Mouse (Mus musculus) gastrocnemius, adult 18-20 months (tissue): ENCODE measurements around the gene Whrn. TPM values are rescaled to one million over a fixed set of nuclear protein-coding genes. Genes with fewer than 3 reads are reported as not detected.
A peak's percentile ranks its signal among the peaks of the same experiment; 100 is the strongest.

Experiments
- DNase-seq: peaks from one replicate; pipeline ENCODE4 v3.0.0; 2021; ENCODE audit warnings: low spot score
- long read RNA-seq, 2 experiments: library from polyadenylated mRNA; stranded (forward); transcript quantifications; one replicate each; pipeline ENCODE4 v2.0.0; 2021
- total RNA-seq, 2 experiments: library from RNA; stranded (reverse); gene quantifications; 2 replicates each; pipeline ENCODE4 v1.2.3; 2021

Whrn gene
- 1 to 10 TPM; 5.5 to 6.5 TPM for total RNA-seq
- long read RNA-seq, experiment 1, full-length matches to known transcripts = 6 of 8 reads
- long read RNA-seq, experiment 1, partial matches to known transcripts = 1 of 8 reads
- long read RNA-seq, experiment 1, other reads (novel, unspliced or antisense) = 1 of 8 reads
- long read RNA-seq, experiment 2, full-length matches to known transcripts = 7 of 11 reads
- long read RNA-seq, experiment 2, partial matches to known transcripts = 2 of 11 reads
- long read RNA-seq, experiment 2, other reads (novel, unspliced or antisense) = 2 of 11 reads

GRCm38 (mm10) chr4:63495915-63496278 is at the start of gene Whrn:
TSS of gene Whrn (minus strand) at chr4:63495991.
- DNase-seq = peak; percentile 64

GRCm38 (mm10) chr4:63545231-63545958 is 49.6 kb upstream of the Whrn start:
- no peak for DNase-seq

- peak; percentile 95 for DNase-seq
Observed at GRCm38 (mm10) chr4:63544494-63545230, 48.9 kb upstream of the Whrn start, which contains the start of gene Atp6v1g1. TSS of gene Atp6v1g1 (plus strand) at chr4:63544772.

GRCm38 (mm10) chr4:63543746-63544493 is 48.1 kb upstream of the Whrn start:
- no peak for DNase-seq

- DNase-seq = peak; percentile 54
Observed at GRCm38 (mm10) chr4:63542209-63542608, 46.4 kb upstream of the Whrn start.

- no peak for DNase-seq
Observed at GRCm38 (mm10) chr4:63537602-63538001, 41.8 kb upstream of the Whrn start.

- DNase-seq = no peak
Observed at GRCm38 (mm10) chr4:63530409-63530808, 34.6 kb upstream of the Whrn start.

GRCm38 (mm10) chr4:63528946-63529345 is 33.2 kb upstream of the Whrn start:
- DNase-seq = no peak

- DNase-seq = no peak
Observed at GRCm38 (mm10) chr4:63525514-63525913, 29.7 kb upstream of the Whrn start.

GRCm38 (mm10) chr4:63521813-63522419 is 26.1 kb upstream of the Whrn start:
- no peak for DNase-seq

GRCm38 (mm10) chr4:63515021-63515420 is 19.2 kb upstream of the Whrn start:
- DNase-seq = no peak

- no peak for DNase-seq
Observed at GRCm38 (mm10) chr4:63514454-63514984, 18.7 kb upstream of the Whrn start.

GRCm38 (mm10) chr4:63512921-63513320 is 17.1 kb upstream of the Whrn start:
- DNase-seq = no peak

- peak; percentile 87 for DNase-seq
Observed at GRCm38 (mm10) chr4:63508232-63508631, 12.4 kb upstream of the Whrn start.

GRCm38 (mm10) chr4:63507478-63507877 is 11.7 kb upstream of the Whrn start:
- no peak for DNase-seq

GRCm38 (mm10) chr4:63503949-63504348 is 8.2 kb upstream of the Whrn start:
- DNase-seq = no peak

GRCm38 (mm10) chr4:63501050-63501449 is 5.3 kb upstream of the Whrn start:
- no peak for DNase-seq

- no peak for DNase-seq
Observed at GRCm38 (mm10) chr4:63498346-63498745, 2.6 kb upstream of the Whrn start.

- DNase-seq = no peak
Observed at GRCm38 (mm10) chr4:63496312-63496711, 521 bp upstream of the Whrn start.

- peak; percentile 33 for DNase-seq
Observed at GRCm38 (mm10) chr4:63494967-63495914, 550 bp downstream of the Whrn start.
